Mouse (Mus musculus) left cerebral cortex, adult 8-10 months (tissue): ENCODE results near the gene Iars. TPM values are rescaled to one million over a fixed set of nuclear protein-coding genes. Genes with fewer than 3 reads are reported as not detected.

Source experiments
- DNase-seq, 2 experiments: peaks; one replicate each; pipeline ENCODE4 v3.0.0; 2022; ENCODE audit warnings: low spot score in 2 of 2
- total RNA-seq, 4 experiments: library from RNA; stranded (reverse); gene quantifications; 2 replicates each; pipeline ENCODE4 v1.2.4; 2022

Iars gene
- 10 to 100 TPM; 51.0 to 76.0 (median 64.3) TPM for total RNA-seq

DNA sequence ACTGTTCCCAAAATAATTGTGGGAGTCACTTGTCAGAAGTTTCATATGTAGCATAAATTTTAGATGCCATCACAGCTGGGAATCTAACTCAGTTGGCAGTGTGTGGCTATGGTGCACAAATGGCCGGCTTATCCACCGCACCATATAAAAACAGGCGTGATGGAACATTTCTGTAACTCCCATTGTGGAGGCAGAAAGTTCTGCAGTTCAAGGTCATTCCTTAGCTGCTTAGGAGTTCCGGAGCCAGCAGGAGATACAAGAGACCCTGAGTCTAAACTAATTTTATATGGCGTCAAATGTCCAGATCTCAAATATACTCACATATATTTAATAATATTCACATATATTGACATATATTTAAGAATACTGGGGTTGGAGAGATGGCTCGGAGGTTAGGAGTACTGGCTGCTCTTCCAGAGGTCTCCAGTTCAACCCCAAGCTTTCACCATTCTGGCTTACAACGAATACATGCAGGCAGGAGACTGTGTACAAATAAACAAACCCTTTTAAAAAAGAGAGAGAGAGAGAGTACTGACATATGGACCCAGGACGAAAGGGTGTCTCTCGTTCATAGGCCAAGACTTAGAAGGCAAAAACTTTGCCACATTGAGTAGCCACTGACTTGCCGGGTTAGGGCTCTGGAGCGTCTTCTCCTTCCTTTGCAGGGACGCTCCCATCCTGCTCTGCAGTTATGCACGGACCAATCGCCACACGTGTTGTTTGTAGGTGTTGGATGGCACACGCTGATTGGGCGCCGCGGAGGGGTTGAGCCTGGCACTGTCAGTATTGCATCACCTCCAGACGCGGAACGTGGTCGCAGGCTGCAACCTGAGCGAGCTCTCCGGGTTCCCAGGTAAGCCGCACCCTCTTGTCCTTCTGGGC lies at the start of gene Iars:
Iars (plus strand) TSS at position 750 of the 882 bp plus-strand sequence.
- peak; percentile 98 to 100 for DNase-seq

DNA sequence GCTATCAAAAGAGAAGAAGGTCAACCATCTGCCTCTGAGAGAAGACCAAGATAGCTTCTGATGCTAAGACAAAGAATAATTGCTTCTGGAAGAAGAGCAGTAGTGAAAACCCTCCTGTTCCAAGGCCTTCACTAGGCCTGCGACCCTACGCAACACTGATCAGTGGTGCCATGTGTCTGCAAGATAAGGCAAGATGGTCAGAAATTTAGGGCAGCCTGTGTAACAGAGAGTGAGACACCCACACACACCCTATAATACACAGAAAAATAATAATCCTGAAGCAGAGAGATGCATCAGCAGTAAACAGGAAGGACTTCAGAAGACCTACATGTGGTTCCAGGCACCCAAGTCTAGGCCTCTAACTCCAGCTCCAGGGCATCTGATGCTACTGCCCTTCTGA lies 41.9 kb upstream of the Iars start:
- no peak for DNase-seq

DNA sequence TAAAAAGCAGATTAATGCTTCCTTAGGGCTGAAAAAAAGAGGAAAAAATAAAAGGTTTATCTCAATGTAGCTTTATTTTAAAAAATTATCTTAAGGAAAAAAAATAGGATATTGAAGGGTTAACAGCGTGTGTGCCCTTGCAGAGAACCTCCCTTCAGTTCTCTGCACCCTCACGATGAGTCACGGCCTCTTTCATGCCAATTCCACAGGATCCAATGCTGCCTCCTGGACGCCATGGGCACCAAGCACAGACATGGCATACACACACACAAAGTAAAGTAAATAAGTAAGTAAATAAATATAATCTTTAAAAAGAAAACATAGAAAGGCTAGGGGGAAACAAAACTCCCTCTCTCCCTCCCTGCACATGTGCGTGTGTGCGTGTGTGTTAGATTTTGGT lies 39.2 kb upstream of the Iars start:
- no peak for DNase-seq

DNA sequence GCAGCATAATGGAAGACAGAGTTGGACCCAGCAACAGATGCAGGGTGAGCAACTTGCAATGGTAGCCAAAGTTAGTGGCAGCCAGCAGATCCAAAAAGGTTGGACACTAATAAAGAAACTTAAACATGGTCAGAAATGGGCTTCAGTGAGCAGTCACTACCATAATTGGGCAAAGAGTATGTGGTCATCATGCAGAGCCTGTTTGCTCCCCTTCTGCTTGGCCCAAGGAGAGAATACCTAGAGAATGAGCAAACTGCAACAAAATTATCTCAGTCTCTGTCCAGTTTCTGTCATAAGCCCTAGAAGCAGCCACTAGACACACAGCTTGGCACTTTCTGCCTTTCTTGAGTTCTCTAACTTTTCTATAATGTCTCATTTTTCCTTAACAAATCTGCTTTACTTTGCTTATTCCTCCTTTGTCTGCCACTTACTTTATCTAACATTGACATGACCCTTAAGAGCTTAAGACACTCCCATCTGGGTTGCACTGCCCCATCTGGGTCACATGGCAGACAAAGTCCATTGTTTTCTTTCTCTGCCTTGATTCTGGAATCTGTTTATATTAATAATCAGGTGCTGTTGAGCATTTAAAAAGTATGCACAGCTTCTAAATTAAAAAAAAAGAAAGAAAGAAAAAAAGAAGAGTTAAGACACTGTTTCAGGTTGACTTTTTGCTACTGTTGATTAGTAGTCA lies 38.1 kb upstream of the Iars start:
- DNase-seq: no peak

DNA sequence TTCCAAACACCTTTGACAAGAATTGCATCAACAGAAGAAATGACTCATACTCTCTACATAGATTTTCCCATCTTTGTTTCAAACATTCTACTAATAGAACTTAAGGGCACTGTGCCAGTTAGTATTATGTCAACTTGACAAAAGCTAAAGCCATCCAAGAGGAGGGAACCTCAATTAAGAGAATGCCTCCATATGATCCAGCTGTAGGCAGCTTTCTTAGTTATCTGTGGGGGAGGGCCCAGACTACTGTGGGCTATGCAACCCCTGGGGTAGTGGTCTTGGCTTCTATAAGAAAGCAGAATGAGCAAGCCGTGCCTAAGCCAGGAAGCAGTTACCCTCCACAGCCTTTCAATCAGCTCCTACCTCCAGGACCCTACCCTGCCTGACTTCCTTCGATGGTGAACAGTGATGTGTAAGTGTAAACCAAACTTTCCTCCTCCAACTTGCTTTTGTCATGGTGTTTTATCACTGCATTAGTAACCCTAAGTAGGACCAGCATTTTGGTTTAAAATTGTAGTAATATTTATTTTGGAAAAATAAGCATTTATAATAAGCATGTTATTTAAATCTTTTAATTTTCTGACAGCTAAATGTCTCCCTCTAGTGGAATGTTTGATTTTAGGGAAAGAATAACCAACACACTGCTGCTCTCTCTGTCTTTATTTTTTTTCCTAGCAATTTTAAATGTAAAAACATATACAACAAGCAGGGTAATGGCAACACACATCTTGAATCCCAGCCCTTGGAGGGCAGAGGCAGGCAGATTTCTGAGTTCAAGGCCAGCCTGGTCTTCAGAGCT lies 37.0 kb upstream of the Iars start:
- peak in 1 of 2 experiments; percentile 13 for DNase-seq

DNA sequence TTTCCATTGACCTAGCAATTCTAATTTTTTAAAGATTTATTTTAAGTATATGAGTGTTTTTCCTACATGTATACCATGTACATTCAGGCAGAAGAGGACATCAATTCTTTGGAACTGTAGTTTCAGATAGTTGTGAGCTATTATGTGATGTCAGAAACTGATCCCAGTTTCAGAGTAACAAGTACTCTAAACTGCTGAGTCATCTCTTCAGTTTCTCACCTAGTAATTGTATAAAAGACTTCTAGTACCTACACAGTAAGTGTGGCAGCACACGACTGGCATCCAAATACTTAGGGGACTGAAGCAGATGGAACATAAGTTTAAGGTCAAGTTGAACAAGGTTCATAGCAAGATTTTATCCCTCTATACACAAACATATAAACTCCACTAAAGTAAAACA lies 35.9 kb upstream of the Iars start:
- no peak for DNase-seq

DNA sequence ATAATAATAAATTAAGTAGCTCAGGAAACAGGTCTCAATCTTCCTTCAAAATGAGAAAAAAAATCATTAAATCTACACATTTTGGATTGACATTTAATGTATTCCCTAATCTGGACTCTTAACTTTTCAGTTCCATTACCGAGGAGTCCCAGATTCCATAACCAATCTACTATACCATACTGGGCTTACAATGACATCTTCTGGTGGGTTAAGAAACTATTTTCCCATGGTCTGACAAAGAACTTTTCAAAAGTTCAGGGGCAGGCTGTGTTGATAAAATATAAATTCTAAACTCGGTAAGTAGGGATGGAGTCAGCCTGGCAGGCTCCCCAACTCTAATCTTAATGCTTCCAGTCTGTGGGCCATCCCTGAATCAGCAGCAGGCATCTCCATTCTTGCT lies 30.8 kb upstream of the Iars start:
- DNase-seq: no peak

DNA sequence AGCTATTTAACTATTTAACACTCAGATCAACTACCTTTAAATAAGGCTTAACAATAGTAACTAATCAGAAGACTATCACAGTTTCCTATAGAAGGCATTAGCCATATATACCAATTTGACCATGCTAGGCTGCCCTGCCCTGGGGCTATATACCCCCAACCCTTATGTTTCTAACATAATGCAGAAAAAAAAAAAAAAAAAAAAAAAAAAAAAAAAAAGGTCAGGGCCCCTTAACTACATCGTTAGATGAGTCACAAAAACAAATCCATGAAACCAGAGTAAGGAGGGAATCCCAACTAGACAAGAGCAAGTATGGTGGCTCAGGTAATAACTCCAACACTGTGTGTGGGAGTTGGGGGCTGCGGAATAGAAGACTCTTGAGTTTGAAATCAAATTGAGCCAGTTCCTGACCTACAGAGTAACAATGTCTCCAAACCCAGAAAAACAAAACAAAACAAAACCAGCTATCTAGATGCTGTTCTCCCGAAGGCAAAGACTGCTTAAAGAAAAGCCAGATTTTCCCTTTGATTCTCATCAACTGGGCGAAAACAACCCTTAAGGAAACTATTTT lies 30.0 kb upstream of the Iars start:
- no peak for DNase-seq

DNA sequence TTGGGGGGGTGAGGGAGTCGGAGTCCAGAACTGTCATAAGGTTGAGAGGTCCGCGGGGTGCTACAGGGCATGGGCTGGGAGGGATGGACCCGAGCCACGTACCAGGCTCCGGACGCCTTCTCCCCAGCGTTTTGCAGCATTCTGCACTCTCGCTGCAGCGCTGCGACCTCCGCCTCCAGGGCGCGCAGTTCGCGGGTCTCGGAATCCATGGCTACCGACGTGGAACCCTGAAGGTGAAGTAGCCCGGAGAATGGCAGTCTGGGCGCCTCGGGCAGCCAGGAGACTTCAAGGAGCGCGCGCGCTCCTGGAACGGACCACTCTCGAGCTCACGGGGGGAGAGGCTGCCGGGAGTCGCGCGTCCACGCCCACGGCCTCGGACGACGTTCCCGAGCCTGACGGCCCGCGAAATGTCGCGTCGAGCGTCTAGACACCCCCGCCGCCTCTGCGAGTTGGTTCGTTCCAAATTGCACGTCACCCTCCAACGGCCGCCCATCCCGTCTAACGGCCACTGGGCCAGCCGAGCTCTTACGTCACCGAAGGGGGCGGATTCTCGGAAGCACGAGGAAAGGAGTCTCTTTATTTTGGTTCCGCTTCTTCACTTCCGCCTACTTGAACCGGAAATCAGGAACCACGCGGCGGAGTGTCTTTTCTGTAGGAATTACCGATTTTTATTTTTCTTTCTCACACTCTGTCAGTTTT lies 29.3 kb upstream of the Iars start, which contains the start of the genes Cenpp and Nol8:
Cenpp (minus strand) TSS at position 305 of the 699 bp plus-strand sequence.
Nol8 (plus strand) TSS at position 598 of the 699 bp plus-strand sequence.
- DNase-seq: peak; percentile 98

DNA sequence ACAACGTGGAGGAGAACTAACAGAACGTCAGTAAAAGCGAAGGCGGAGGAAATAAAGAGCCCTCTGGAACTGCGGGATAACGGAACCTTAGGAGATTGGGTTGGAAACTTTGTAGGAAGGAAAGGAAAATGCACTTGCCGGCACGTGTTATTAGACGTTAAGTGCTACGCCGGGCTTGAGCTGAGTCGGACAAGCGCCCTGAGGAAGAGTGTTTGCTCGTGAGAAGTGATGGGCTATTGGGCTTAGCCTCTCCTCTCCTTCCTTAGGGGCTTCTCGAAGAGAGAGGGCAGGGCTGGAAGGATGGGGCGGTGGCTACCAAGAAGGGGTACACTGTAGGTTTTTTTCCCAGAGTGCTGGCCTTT lies 28.7 kb upstream of the Iars start:
- DNase-seq: peak in 1 of 2 experiments; percentile 31

DNA sequence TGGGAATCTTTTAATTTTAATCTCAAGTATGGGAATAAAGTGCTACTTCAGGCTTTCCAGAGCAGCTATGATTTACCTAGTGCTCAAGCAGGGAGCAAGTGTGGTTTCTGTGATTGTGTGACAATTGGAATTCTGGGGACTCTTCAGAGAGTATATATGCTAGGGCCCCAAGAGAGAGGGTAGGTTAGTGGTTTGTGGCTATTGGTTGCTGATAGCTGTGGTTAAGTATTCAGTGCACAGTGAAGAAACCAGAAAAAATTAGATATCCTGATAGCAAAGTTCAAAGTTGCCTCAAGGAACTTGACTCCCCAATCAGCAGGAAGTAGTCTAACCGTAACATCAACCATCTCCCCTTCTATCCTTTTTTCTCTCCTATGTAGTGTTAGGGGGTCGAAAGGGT lies 4.1 kb upstream of the Iars start:
- no peak for DNase-seq

DNA sequence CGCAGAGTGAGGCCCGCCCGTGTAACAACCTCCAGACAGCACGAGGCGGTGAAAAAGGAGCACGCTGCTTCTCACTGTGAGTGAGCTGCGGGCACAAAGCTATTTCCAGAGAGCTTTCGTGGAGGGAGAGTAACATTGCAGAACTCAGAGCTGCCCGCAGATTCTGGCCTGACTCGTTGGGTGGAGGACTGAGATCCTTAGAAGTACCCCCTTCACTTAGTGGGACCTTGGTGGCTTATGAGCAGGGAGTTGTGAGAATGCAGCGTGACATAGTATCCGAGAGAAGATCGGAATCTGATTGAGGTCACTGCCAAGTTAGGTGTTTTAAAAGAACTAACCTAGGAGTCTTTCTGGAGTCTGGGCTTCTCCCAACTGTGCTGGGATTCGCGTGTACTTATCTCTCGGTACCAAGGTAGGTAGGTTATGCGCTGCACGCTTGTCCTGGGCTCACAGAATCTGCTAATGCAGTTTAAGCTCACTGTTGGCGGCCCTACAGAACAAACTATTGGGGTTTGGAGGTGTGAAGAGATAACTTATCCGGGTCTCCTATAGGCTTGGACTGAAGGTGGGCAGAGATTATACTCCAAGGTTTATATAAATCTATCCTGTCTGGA lies 440 bp downstream of the Iars start:
- no peak for DNase-seq

DNA sequence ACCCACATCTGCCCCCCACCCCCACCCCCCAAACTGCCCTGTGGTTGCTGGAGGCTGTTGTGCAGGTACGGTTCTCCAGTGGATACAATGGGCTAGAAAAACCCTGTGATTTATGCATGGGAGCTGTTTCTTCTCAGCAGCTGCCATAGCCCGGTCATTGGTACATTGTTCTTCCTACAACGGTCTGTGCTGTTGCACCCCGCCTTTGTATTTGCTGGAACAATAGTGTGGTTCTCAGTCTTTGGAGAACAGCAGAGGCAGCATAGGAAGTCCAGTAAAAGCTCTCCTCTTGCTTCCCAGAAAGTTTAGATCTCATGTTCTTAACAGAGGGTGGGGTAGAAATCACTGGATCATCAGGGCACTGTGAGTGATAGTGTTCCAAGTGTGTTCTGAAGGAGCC lies 2.4 kb downstream of the Iars start:
- no peak for DNase-seq

DNA sequence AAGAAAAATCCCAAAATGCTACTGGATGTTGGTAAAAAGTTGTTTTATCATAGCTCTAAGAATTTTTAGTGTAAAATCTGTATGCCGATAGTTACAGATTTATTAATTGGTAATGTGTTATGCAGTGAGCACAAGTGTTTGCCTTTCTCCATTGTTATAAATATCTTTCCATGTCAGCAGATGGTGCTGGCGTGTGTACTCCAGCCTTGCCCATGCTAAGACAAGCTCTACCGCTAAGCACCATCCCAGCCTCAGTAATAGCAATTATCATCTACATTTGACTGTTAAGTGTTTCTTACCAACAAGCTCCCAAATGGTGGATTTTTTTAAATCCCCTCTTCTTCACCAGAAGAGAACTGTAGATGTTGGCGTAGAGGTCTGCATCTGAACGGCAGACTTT lies 9.2 kb downstream of the Iars start:
- no peak for DNase-seq

DNA sequence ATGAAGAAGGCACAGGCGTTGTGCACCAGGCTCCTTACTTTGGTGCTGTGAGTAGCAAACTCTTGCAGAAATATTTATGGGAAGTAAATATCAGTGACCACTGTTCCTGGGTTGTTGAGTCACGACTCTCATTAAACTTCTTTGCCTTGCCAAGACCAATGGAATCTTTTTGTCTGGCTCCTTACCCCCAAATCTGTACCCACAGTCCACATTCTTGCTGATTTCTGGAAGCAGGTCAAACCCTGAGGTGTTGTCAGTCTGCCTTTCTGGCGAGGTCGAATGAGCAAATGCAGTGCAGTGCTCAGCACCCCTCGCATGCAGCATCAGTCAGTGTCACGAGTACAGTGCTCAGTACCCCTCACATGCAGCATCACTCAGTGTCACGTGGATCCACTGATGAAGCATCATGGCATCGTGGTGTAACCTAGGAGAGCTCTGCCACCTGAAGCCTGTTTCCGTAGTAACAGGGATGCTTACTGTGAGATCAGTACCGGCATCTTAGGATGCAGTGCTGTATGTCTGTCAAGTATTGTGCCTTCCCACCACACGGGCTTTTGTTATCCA lies 21.4 kb downstream of the Iars start:
- no peak for DNase-seq

DNA sequence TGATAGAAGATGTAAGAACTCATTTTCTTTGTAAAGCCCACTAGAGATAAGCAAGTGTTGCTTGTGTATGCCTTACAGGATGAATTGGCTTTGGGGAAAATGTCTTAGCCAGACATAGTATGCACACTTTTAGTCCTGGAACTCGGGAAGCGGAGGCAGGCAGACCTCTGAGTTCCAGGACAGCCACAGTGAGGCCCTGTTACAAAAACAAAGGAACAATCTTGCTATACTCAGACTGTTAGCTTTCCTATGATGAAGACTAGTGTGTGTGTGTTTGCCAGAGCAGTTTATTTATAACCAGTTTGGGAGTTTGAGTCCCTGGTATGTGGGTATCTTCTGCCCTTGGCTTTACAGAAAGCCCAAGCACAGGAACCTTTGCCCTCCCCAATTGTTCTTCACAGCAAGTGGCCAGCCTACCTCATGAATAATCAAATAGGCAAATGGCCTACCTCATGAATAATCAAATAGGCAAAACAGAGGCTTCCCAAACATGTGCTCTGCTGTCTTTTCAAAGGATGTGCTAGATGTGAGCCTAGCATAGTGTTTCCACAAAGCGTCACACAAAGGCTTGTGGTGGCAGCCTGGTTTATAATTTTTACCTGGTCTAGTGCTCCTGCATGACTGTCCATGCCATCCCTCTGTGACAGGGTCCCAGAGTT lies 24.3 kb downstream of the Iars start:
- no peak for DNase-seq

DNA sequence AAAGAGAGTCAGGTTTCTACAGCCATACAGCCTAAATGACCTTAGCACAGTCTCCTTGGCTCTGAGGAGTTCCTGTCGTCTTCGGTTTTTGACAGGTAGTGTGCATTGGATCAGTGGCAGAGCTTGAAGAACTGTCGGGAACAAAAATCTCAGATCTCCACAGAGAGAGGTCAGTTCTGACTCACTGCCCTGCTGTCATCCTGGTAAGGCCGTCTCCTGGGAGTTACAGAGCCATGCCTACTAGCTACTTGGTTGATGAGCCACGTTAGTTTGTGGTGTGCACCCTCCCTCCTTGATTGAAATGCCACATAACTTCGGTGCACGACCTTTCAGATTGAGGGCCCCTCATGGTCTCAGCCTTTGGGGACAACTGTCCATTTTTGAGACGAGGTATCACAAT lies 26.4 kb downstream of the Iars start:
- DNase-seq: no peak

DNA sequence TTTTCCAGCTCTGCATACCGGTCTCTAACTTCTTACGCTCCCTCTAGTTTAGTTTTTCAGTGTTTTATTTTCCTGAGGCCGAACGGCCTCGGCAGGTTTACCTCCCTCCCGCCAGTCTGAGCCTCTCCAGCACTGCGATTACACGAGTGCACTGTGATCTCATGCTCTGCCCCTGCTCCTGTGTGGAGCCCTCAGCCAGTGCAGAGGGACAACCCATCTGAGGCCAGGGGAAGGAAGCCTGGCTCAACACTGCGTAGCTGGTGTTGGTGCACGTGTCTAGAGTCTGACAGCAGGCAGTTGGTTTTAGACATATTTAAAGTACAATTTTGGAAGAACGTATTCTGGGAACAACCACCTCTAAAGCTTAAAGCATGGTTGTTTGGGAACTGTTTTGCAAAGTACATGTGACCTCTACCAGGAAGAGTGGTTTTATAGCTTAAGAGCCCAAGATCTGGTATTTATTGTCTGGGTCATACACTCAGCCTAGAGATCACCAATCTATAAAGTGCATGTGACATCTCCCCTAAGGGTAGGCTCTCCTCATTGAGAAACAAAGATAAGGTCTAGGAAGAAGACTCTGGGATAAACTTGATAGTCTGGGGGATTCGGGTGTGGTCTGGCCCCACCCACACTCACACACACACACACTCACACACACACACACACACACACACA lies 30.3 kb downstream of the Iars start:
- no peak for DNase-seq

DNA sequence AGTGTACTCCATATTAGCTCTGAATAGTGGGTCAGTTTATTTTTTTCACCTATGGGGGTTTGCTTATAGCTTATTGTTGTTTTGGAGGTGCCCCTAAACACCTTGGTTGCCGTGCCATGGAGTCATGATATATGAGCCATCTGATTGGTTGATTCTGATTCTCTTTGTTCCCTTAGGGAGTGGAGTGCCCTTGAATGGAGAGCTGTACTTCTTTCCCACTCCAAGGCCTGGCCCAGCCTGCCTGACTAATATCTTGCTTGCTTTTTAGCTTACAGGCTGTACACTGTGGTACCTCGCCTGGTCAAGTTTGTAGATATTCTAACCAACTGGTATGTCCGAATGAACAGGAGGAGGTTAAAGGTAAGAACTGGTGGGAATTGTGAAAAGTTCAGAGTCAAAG lies 37.4 kb downstream of the Iars start:
- DNase-seq: no peak
